Comparison of ENCODE assay signal across 22 mouse cellular contexts in genomic region chr17:64260571-64260970, GRCm38 (mm10).
DNase-seq lines count a peak whose midpoint lies in the region; ATAC-seq lines count a peak whose summit lies in the region.
"Had no signal": no experiment of that assay in that cellular context is flagged by ENCODE, and none has a peak within 500 bp of the region (broad histone marks: within the 10 kb centered on the region; RNA-seq: fewer than 3 reads in every experiment).

No protein-coding gene starts in this region.

- intact Hi-C loops in heart, postnatal 25 days (cut with DNase I) = no loop called here

- no peaks in the 10 kb centered on the region for H3K4me1 ChIP-seq in midbrain, embryonic 11.5 days (ENCODE audit: control insufficient read depth, insufficient read depth, low read length)
- no peaks in the 10 kb centered on the region for H3K4me1 ChIP-seq in midbrain, embryonic 16.5 days (ENCODE audit: control insufficient read depth, insufficient read depth, low read length)

- H3K9me3 ChIP-seq in midbrain, embryonic 11.5 days (ENCODE audit: control insufficient read depth, low read length) = no peaks in the 10 kb centered on the region
- no peaks in the 10 kb centered on the region for H3K9me3 ChIP-seq in midbrain, embryonic 16.5 days (replicated peaks; ENCODE audit: control insufficient read depth, low read length, poor library complexity, severe bottlenecking)
- H3K9me3 ChIP-seq: G1E had no signal

- no peak for ATAC-seq in midbrain, embryonic 11.5 days (ENCODE audit: low FRiP score)
- no peak for ATAC-seq in midbrain, embryonic 16.5 days
- peak; percentile 45 for ATAC-seq in megakaryocyte, adult 5-6 weeks (ENCODE audit: poor library complexity, severe bottlenecking)
- no peak for ATAC-seq in cerebellum, adult (ENCODE audit: insufficient number of reproducible peaks, low FRiP score, low TSS enrichment)
- ATAC-seq: activated CD4-positive, CD25-positive, alpha-beta regulatory T cell, adult 4 months; CD4-positive, CD25-positive, alpha-beta regulatory T cell, adult 4 months; Patski had no signal

- H3K27me3 ChIP-seq in midbrain, embryonic 11.5 days (ENCODE audit: control insufficient read depth, insufficient read depth, low read length) = no peaks in the 10 kb centered on the region
- no peaks in the 10 kb centered on the region for H3K27me3 ChIP-seq in midbrain, embryonic 16.5 days (ENCODE audit: control insufficient read depth, insufficient read depth, low read depth, low read length)
- H3K27me3 ChIP-seq: CH12.LX, Patski had no signal

- no peak overlapping the region for H3K27ac ChIP-seq in midbrain, embryonic 11.5 days (ENCODE audit: low read depth, low read length)
- H3K27ac ChIP-seq in midbrain, embryonic 16.5 days (ENCODE audit: low read length) = no peak overlapping the region

- H3K9ac ChIP-seq in midbrain, embryonic 11.5 days (ENCODE audit: low read length) = no peak overlapping the region
- no peak overlapping the region for H3K9ac ChIP-seq in midbrain, embryonic 16.5 days (ENCODE audit: low read depth, low read length)

- no peaks in the 10 kb centered on the region for H3K36me3 ChIP-seq in midbrain, embryonic 11.5 days (ENCODE audit: control insufficient read depth, insufficient read depth, low read length)
- no peaks in the 10 kb centered on the region for H3K36me3 ChIP-seq in midbrain, embryonic 16.5 days (ENCODE audit: control insufficient read depth, insufficient read depth, low read length)
- H3K36me3 ChIP-seq: G1E had no signal

- 78% methylated on average over 1 of the region's 1 CpGs for WGBS in midbrain, embryonic 11.5 days
- 78% methylated on average over 1 of the region's 1 CpGs for WGBS in midbrain, embryonic 16.5 days

- no peak overlapping the region for H3K4me3 ChIP-seq in midbrain, embryonic 11.5 days (ENCODE audit: low read depth, low read length)
- H3K4me3 ChIP-seq in midbrain, embryonic 16.5 days (ENCODE audit: low read depth, low read length) = no peak overlapping the region

- no peak overlapping the region for H3K4me2 ChIP-seq in midbrain, embryonic 11.5 days
- no peak overlapping the region for H3K4me2 ChIP-seq in midbrain, embryonic 16.5 days (ENCODE audit: low read length)

- DNase-seq in heart, adult 11 months = peak; percentile 51
- no peak for DNase-seq in heart, postnatal 25 days (ENCODE audit: low spot score)
- peak; percentile 56 for DNase-seq in midbrain, embryonic 11.5 days (ENCODE audit: low spot score, missing footprints)
- DNase-seq: adrenal gland, adult 2 months; adrenal gland, adult 8-10 months; adrenal gland, postnatal 10 days; adrenal gland, postnatal 14 days; adrenal gland, postnatal 25 days; adrenal gland, postnatal 36 days; B cell, adult 2 months; cerebellum, adult 11 months; cerebellum, adult 11-12 months; cerebellum, adult 18-20 months; cerebellum, adult 2 months had no signal
